Mouse (Mus musculus): Measurements from ENCODE around the gene 1700025G04Rik.

The 1700025G04Rik gene

DNA sequence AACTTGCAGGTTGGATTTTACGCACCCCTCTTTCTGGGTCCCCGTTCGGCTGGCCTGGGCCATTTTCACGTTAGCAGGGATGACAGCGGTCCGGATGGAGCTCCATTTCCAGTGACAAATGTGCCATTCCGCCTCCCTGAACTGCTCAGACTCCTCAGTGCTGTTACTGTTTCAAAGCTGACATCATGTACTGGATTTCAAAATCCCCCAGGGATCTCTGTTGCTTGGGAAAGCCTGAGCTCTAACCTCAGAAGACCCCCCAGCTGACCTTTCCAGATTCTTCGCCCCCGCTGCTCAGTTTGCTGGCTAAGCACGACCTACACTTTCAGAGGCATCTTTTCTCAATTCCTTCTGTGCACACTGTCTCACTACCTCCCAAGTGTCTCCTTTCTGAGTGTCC lies 128.7 kb downstream of the 1700025G04Rik start:
- no peak for DNase-seq (ENCODE audit: low spot score)

GRCm38 (mm10) chr1:151959010-151959409 lies 130.9 kb downstream of the 1700025G04Rik start:
- DNase-seq (ENCODE audit: low spot score) = no peak

DNA sequence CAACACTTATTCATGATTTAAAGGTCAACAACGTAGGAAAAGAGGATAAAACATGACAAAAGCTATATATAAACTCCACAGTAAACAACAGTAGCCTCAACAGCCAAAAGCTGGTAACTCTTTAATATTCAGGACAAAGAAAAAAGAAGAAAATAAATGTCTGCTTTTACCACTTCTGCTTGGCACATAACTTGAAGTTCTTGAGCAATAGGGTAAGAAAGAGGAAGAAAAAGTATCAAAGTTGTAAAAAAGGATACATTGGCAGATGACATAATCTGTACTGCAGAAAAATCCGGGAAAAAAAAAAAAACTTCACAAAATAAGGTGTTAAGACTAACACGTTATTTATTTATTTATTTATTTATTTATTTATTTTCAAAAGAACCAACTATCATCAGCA lies 131.5 kb downstream of the 1700025G04Rik start:
- no peak for DNase-seq (ENCODE audit: low spot score)

GRCm38 (mm10) chr1:151957669-151958068 lies 132.3 kb downstream of the 1700025G04Rik start:
- DNase-seq (ENCODE audit: low spot score) = no peak

DNA sequence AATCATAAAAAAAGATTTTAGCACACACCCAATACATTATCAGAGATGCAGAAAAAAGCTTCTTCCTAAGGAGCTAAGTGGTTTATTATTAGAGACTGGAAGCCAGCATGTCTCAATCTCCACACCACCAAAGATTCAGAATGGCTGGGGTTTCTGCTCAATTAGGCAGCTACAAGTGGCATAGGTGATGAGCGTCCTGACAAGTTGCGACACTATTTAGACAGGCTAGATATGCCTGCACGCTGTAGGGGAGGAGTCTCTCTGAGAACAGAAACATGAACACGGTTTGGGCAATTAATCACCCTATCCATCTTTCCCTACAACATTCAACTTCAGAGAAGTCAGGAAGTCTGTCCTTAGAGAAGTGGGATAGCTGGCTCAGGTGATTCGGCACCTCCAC lies 134.1 kb downstream of the 1700025G04Rik start:
- no peak for DNase-seq (ENCODE audit: low spot score)

GRCm38 (mm10) chr1:151953563-151953962 lies 136.4 kb downstream of the 1700025G04Rik start:
- peak; percentile 23 for DNase-seq (ENCODE audit: low spot score)

DNA sequence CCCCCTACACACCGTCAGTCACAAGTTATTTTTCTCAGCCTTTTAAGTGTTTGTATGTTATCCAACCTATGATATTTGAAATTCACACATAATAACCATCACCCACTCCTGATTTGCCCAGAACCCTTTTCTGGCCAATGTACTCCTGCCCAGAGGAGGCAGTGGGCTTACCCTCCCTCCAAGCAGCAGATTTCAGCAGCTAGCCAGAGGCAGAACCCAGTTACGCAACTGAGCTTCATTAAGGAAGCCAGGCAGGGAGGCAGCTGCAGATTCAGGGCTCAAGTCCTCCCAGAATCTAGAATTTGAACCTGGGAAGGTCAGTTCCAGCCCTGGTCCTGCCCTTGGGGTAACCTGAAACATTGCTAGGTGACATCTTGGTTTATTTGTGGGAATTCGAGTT lies 141.9 kb downstream of the 1700025G04Rik start:
- peak; percentile 15 for DNase-seq (ENCODE audit: low spot score)

- no peak for DNase-seq (ENCODE audit: low spot score)
Measured at GRCm38 (mm10) chr1:151947571-151947970, 142.4 kb downstream of the 1700025G04Rik start.

DNA sequence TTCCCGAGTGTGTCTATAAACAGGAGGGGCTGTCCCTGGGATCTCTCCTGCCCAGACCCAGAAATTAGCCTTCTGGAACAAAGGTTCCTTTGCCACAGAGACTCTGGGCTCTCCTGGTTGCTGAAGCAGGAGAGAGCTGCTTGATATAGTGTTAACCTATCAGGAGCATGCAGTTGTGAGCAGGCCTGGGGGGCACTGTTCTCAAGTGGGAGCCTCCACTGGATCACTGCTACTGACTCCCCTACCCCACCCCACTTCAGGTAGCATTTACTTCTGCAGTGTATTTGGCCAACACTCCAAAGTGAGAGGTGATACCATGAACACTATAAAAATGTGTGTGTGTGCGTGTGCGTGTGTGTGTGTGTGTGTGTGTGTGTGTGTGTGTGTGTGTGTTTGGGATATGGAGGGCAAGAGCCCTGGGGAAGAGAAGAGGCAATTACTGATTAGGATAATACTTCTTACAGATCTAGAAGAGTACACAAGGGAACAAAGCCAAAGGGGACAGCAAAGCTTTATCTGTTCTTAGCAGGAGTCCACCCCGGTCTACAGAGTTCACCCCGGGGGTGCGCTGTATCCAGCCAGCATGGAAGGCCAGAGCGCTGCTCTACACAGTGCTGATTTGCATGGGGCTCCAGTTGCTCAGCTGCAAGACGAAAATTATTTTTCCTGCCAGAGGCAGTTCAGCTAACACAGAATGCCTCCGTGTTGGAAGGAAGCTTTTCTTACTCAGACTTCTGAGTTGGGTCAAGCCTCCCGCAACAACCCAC lies 145.3 kb downstream of the 1700025G04Rik start:
- no peak for DNase-seq (ENCODE audit: low spot score)

GRCm38 (mm10) chr1:151943681-151944237 lies 146.2 kb downstream of the 1700025G04Rik start:
- DNase-seq (ENCODE audit: low spot score) = no peak

- DNase-seq (ENCODE audit: low spot score) = no peak
Measured at GRCm38 (mm10) chr1:151942972-151943654, 146.8 kb downstream of the 1700025G04Rik start.

DNA sequence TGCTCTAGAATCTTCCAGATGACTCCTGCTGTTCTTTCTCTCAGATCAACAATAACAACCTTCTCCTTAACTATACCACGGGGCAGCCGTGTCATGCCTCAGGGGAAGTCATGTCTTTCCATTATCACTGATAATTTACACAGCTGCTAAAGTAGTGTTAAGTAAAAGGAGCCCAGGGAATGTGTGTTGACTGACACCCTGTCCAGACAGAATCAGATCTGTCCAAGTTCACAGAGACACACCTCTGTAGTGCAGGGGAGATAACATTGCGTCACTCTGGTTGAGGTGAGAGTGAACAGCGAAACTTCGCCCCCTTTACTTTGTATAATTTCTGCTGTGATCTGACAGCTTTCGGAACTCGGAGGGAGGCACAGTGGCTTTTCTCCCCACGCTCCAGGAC lies 149.9 kb downstream of the 1700025G04Rik start:
- DNase-seq (ENCODE audit: low spot score) = no peak

DNA sequence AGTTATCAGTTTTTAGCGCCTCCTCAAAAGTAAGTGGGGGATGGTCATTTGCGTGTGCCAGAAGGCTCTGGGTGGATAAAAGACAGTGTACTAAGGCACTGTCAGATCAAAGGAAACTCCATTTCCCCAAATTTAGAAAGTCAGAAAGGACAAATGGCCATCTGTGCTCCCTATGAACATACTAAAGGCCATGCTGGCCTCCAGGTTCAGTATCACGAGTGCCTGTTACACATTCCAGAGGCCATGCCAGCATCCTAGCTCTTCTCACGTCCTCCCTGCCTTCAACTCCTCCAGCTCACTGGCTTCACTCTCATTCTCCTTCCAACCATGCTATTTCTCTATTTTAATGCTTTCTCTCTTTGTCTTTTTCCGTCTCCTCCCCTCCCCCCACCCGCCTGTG lies 150.4 kb downstream of the 1700025G04Rik start:
- no peak for DNase-seq (ENCODE audit: low spot score)

GRCm38 (mm10) chr1:151933605-151934004 lies 156.3 kb downstream of the 1700025G04Rik start:
- peak; percentile 53 for DNase-seq (ENCODE audit: low spot score)

- DNase-seq (ENCODE audit: low spot score) = no peak
Measured at GRCm38 (mm10) chr1:151926826-151927225, 163.1 kb downstream of the 1700025G04Rik start.

- DNase-seq (ENCODE audit: low spot score) = no peak
Measured at GRCm38 (mm10) chr1:151926141-151926540, 163.8 kb downstream of the 1700025G04Rik start.

GRCm38 (mm10) chr1:151925738-151926137 lies 164.2 kb downstream of the 1700025G04Rik start:
- peak; percentile 13 for DNase-seq (ENCODE audit: low spot score)

DNA sequence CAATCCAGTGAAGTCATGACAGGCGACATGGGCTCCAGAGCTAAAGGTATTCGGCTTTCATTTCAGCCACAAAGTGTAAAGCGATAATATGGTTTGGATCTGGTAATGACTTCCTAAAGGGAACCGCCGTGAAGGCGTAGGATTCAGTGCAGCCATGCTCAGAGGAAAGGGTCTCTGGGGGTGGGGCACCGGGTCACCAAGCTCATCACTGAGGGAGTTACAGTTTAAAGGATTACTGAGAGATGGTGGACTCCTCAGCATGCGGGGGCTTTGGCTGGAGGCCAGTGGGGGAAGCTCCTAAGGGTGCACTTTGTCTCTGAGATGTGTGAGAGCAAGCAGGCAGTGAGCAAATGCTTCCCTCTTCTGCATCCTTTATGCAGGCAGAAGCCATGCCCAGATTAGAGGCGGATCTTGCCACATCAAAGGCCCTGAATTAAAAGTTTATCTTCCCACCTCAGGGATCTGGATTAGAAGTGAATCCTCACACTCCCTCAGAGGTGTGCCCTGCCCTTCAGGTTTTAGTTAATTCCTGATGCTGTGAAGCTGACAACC lies 171.0 kb downstream of the 1700025G04Rik start:
- DNase-seq (ENCODE audit: low spot score) = no peak

DNA sequence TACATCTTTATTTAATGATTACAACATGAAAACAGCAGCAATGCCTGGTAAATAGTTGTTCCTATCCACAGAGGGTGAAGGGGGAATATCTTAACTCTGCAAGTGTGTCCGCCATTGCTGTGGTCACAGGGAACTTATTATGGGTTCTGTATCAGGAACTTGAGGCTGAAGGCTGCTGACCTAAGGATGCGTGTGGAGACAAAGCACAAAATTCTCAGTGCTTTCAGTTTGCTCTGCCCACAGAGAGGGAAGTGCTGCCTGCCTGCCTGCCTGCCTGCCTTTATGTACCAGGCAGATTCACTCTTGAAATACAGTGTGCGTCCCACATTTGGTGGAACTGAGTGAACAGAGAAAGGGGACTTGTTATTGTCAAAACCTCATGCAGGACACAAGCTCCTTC lies 172.2 kb downstream of the 1700025G04Rik start:
- DNase-seq (ENCODE audit: low spot score) = no peak

- DNase-seq (ENCODE audit: low spot score) = no peak
Measured at GRCm38 (mm10) chr1:151914494-151914893, 175.4 kb downstream of the 1700025G04Rik start.

DNA sequence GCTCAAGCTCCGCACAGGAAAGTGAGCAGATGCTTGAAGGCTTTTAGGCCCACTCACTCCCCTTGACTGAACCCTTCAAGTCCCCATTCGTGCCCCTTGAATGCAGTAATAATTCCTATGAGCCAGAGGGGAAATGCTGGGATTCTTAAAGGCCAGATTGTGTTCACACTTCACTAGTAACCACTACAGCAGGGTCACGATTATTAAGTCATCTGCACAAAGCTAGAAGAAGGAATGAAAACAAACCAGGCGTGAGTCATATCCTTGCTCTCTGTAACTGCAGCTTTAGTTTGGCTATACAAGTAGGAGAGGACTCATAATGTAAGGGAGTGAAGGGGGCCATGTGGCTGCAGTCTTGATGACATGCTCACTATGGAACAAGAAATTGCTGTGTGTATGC lies 182.9 kb downstream of the 1700025G04Rik start:
- no peak for DNase-seq (ENCODE audit: low spot score)

DNA sequence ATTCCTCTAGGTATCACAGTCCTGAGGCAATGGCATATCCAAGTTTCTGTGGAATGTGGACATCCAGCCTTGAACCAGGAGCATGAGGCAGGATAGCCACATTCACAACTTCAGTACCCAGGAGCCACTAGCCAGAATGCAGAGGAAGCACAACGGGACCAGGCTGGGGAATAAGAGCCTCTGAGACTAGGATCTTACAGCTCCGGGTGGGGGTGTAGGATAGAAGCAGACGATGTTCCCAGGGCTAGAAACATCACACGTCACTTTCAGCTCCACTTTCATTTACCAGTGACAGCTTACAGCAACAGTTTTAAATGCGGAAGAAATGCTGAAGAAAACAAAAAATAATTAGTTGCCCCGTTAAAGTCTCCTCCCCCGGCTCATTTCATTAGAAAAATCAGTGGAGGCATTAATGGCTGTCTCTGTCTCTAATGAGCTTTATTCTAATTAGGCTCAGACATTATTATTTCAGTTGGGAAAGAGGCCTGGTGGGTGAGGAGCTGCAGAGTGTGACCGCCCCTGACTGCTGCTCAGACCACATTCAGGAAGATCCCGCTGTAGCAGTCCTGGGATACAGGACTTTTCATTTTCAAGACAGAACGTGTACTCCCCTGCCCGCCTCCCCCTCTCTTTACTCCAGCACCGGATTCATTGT lies 189.1 kb downstream of the 1700025G04Rik start:
- DNase-seq (ENCODE audit: low spot score) = no peak

Measured in lung, postnatal 25 days (tissue).